ENCODE assay signal across 17 mouse cellular contexts in the genomic region with DNA sequence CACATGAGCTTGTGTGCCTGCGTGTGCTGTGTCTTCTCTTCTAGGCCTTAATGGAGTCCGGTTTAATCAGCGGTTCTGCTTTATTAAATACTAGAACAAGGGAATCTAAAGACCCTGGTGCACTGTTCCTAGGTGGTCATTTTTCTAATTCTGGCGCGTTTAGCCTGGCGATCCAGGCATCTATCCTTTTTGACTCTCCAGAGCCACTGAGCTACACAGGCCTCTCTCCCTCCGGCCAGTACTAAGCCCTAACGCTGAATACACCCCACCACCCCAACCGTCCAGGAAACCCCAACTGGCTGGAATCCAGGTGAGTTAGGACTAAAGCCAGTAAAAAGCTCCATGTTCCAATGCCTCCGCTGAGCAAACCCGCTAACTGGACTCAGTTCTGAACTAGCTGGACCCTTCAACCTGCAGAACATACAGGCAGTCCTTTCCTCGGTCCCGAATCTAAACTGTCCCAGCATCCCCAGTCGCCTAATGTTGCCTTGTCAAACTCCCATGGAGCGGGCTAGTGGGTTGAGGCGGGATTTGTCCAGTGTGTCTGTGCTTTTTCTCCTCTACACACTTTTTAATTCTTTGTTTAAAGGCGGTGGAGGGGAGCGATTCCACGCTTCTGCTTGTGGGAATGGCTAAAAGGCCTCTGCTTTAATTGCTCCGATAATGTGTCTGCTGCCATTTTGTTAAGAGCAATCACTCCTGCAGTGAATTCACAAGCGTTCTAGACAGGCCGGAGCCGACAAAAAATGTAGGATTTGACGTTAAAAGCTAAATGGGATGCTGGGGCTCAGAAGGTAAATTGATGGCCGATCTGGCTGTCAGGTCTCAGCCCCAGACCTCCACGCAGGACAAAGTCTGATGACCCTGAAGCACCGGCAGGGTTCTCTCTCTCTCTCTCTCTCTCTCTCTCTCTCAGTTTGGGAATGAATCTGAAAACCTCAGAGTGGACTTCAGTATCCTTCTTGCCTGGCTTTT. TPM values are rescaled to one million over a fixed set of nuclear protein-coding genes. Genes with fewer than 3 reads are reported as not detected.
DNase-seq lines count a peak whose midpoint lies in the region; ATAC-seq and TF ChIP-seq lines count a peak whose summit lies in the region.
"Had no signal": no experiment of that assay in that cellular context is flagged by ENCODE, and none has a peak within 500 bp of the region (broad histone marks: within the 10 kb centered on the region; RNA-seq: fewer than 3 reads in every experiment).

No protein-coding gene starts in this region.

- DNase-seq in forebrain, embryonic 10.5 days (ENCODE audit: extremely low spot score, low spot score): peak; percentile 29
- no peak for DNase-seq in forebrain, embryonic 14.5 days (ENCODE audit: low spot score)
- peak; percentile 22 for DNase-seq in brain, embryonic 14.5 days (ENCODE audit: low read depth)
- no peak for DNase-seq in heart, postnatal 0 days (ENCODE audit: low spot score)
- DNase-seq in cerebellum, postnatal 4 days (ENCODE audit: low spot score in 2 of 2): no peak
- no peak for DNase-seq in thymus, postnatal 10 days (ENCODE audit: low spot score in 2 of 2)
- no peak for DNase-seq in adrenal gland, postnatal 25 days
- DNase-seq: cerebellum, postnatal 36 days; kidney, adult 18-20 months; lung, adult 18-20 months; right cerebral cortex, postnatal 4 days had no signal

- 1% methylated on average over 27 of the region's 27 CpGs for WGBS in forebrain, embryonic 10.5 days
- WGBS in forebrain, embryonic 14.5 days: 4% methylated on average over 27 of the region's 27 CpGs
- WGBS in heart, postnatal 0 days: 13% methylated on average over 27 of the region's 27 CpGs
- WGBS in limb, embryonic 15.5 days: 21% methylated on average over 27 of the region's 27 CpGs

- no peak overlapping the region for H3K27ac ChIP-seq in forebrain, embryonic 10.5 days
- no peak overlapping the region for H3K27ac ChIP-seq in forebrain, embryonic 14.5 days (ENCODE audit: low read depth, low read length)
- H3K27ac ChIP-seq in heart, postnatal 0 days (ENCODE audit: low read depth): peak overlapping the region; percentile 98
- H3K27ac ChIP-seq in limb, embryonic 15.5 days: peak overlapping the region; percentile 84
- H3K27ac ChIP-seq: forebrain, embryonic 12.5 days; neural tube, embryonic 13.5 days had no signal

- no peak for ATAC-seq in forebrain, embryonic 14.5 days
- no peak for ATAC-seq in heart, postnatal 0 days (ENCODE audit: insufficient read depth, low read depth)
- ATAC-seq in limb, embryonic 15.5 days (ENCODE audit: insufficient number of reproducible peaks, low FRiP score, low TSS enrichment, low read depth): no peak
- ATAC-seq: activated CD4-positive, CD25-positive, alpha-beta regulatory T cell, adult 4 months had no signal

- H3K36me3 ChIP-seq in forebrain, embryonic 10.5 days (replicated peaks): no peaks in the 10 kb centered on the region
- no peaks in the 10 kb centered on the region for H3K36me3 ChIP-seq in forebrain, embryonic 14.5 days (ENCODE audit: control insufficient read depth, insufficient read depth, low read length)
- H3K36me3 ChIP-seq in heart, postnatal 0 days (replicated peaks; ENCODE audit: control insufficient read depth, insufficient read depth, low read length): peaks cover 4% of the 10 kb centered on the region; the same call in 1 of the 2 replicates
- no peaks in the 10 kb centered on the region for H3K36me3 ChIP-seq in limb, embryonic 15.5 days
- H3K36me3 ChIP-seq: forebrain, embryonic 12.5 days; neural tube, embryonic 13.5 days had no signal

- H3K4me2 ChIP-seq in forebrain, embryonic 14.5 days (ENCODE audit: low read length): no peak overlapping the region
- peak overlapping the region; percentile 97 for H3K4me2 ChIP-seq in heart, postnatal 0 days (ENCODE audit: low read depth, low read length)
- peak overlapping the region; percentile 40 for H3K4me2 ChIP-seq in limb, embryonic 15.5 days
- H3K4me2 ChIP-seq: forebrain, embryonic 12.5 days; neural tube, embryonic 13.5 days had no signal

- TF ChIP-seq POLR2A in brain, embryonic 14.5 days (IDR thresholded peaks at IDR 0.05; ENCODE audit: borderline replicate concordance, extremely low read depth, insufficient read depth, insufficient read length, poor library complexity, severe bottlenecking): no peak

- peaks cover 100% of the 10 kb centered on the region for H3K27me3 ChIP-seq in forebrain, embryonic 10.5 days (ENCODE audit: poor library complexity, severe bottlenecking)
- H3K27me3 ChIP-seq in forebrain, embryonic 14.5 days (replicated peaks; ENCODE audit: control insufficient read depth, insufficient read depth, low read length): peaks cover 88% of the 10 kb centered on the region
- H3K27me3 ChIP-seq in heart, postnatal 0 days (ENCODE audit: control insufficient read depth, insufficient read depth, low read length): no peaks in the 10 kb centered on the region
- peaks cover 57% of the 10 kb centered on the region for H3K27me3 ChIP-seq in limb, embryonic 15.5 days

- H3K4me1 ChIP-seq in forebrain, embryonic 10.5 days: peaks cover 25% of the 10 kb centered on the region
- peaks cover 5% of the 10 kb centered on the region for H3K4me1 ChIP-seq in forebrain, embryonic 14.5 days (ENCODE audit: control insufficient read depth, insufficient read depth, low read length)
- H3K4me1 ChIP-seq in heart, postnatal 0 days (ENCODE audit: control insufficient read depth, insufficient read depth): peaks cover 29% of the 10 kb centered on the region
- H3K4me1 ChIP-seq in limb, embryonic 15.5 days: peaks cover 47% of the 10 kb centered on the region

- no peaks in the 10 kb centered on the region for H3K9me3 ChIP-seq in forebrain, embryonic 10.5 days
- no peaks in the 10 kb centered on the region for H3K9me3 ChIP-seq in forebrain, embryonic 14.5 days (replicated peaks; ENCODE audit: control insufficient read depth, low read length)
- H3K9me3 ChIP-seq in heart, postnatal 0 days (replicated peaks; ENCODE audit: control insufficient read depth, low read length): no peaks in the 10 kb centered on the region
- no peaks in the 10 kb centered on the region for H3K9me3 ChIP-seq in limb, embryonic 15.5 days
- H3K9me3 ChIP-seq: forebrain, embryonic 12.5 days; neural tube, embryonic 13.5 days had no signal

- H3K4me3 ChIP-seq in forebrain, embryonic 10.5 days: no peak overlapping the region
- H3K4me3 ChIP-seq in forebrain, embryonic 14.5 days (ENCODE audit: low read depth, low read length): no peak overlapping the region
- H3K4me3 ChIP-seq in heart, postnatal 0 days (ENCODE audit: low read depth, low read length): peak overlapping the region; percentile 98
- peak overlapping the region; percentile 30 for H3K4me3 ChIP-seq in limb, embryonic 15.5 days
- H3K4me3 ChIP-seq: forebrain, embryonic 12.5 days; neural tube, embryonic 13.5 days had no signal

- TF ChIP-seq EP300 in heart, postnatal 0 days (IDR thresholded peaks at IDR 0.05; ENCODE audit: low read depth): 0 out of 2 replicates have a peak, but pooled peaks have one; percentile 6

- no peak for TF ChIP-seq CTCF in brain, embryonic 14.5 days (IDR thresholded peaks at IDR 0.05; ENCODE audit: borderline replicate concordance, extremely low read depth, insufficient read depth, insufficient read length)
- no peak for TF ChIP-seq CTCF in heart, postnatal 0 days (IDR thresholded peaks at IDR 0.05; ENCODE audit: low read depth)

- no peak overlapping the region for H3K9ac ChIP-seq in forebrain, embryonic 14.5 days (ENCODE audit: low read length)
- peak overlapping the region; percentile 100 for H3K9ac ChIP-seq in heart, postnatal 0 days (replicated peaks; ENCODE audit: low read depth, low read length)
- H3K9ac ChIP-seq in limb, embryonic 15.5 days: no peak overlapping the region
- H3K9ac ChIP-seq: forebrain, embryonic 12.5 days; neural tube, embryonic 13.5 days had no signal

RNA-seq across cellular contexts. Expression of gene Hand2, which starts 5.6 kb away (rescaled TPM):
- not detected in 2 replicates for polyA plus RNA-seq in forebrain, embryonic 10.5 days (2016; fragmentation: Nextera tagmentation; extraction: Ambion mirVana)
- polyA plus RNA-seq in forebrain, embryonic 14.5 days (2014; fragmentation: Nextera tagmentation; extraction: Ambion mirVana): not detected in 2 replicates
- 0.07 and 0.29 TPM in 2 replicates for polyA plus RNA-seq in brain, embryonic 14.5 days (2012; rRNA removed)
- 33.2 and 39.5 TPM in 2 replicates for total RNA-seq in heart, postnatal 0 days (2014; rRNA removed; ENCODE audit: low replicate concordance)
- 9.9 and 11.7 TPM in 2 replicates for polyA plus RNA-seq in heart, postnatal 0 days (2015; fragmentation: Nextera tagmentation; extraction: Ambion mirVana)
- polyA plus RNA-seq in limb, embryonic 15.5 days (2015; fragmentation: Nextera tagmentation; extraction: Ambion mirVana): 5.0 and 6.6 TPM in 2 replicates
- 31.1 and 40.4 TPM in 2 replicates for total RNA-seq in adrenal gland, postnatal 25 days (2021)
- total RNA-seq: layer of hippocampus, postnatal 10 days; megakaryocyte-erythroid progenitor cell, adult 5-6 weeks had no signal
- polyA plus RNA-seq: activated CD4-positive, CD25-positive, alpha-beta regulatory T cell, adult 4 months; forebrain, embryonic 12.5 days had no signal

Comparison
In these comparisons a context has a peak if more than half of its experiments do, and no peak if none do; other contexts are left out.
1. DNase-seq: peak in forebrain, embryonic 10.5 days (single experiment) and brain, embryonic 14.5 days (single experiment); none in forebrain, embryonic 14.5 days (single experiment), heart, postnatal 0 days (single experiment), cerebellum, postnatal 4 days (0 of 2), thymus, postnatal 10 days (0 of 2) and adrenal gland, postnatal 25 days (single experiment).
2. H3K27ac ChIP-seq: peak in heart, postnatal 0 days (single experiment) and limb, embryonic 15.5 days (single experiment); none in forebrain, embryonic 10.5 days (single experiment) and forebrain, embryonic 14.5 days (single experiment).
3. H3K4me3 ChIP-seq: peak in heart, postnatal 0 days (single experiment) and limb, embryonic 15.5 days (single experiment); none in forebrain, embryonic 10.5 days (single experiment) and forebrain, embryonic 14.5 days (single experiment).